Mouse (Mus musculus) neural tube, embryonic 14.5 days (tissue): Measurements from ENCODE around the gene Palm2. TPM values are rescaled to one million over a fixed set of nuclear protein-coding genes. Genes with fewer than 3 reads are reported as not detected.

Experiments used
- ATAC-seq: fragments of 200-750 bp; cut with Nextera tagmentation; 2 replicates; pipeline ENCODE4 v1.8.0; 2017; ENCODE audit warnings: low read depth, mild to moderate bottlenecking, moderate TSS enrichment, moderate library complexity
- H3K27ac ChIP-seq: fragments of 300-500 bp; sonication (generic); 2 replicates; pipeline ENCODE4 v1.5.1; 2014; ENCODE audit warnings: low read depth, mild to moderate bottlenecking, control low read depth, low read length, moderate library complexity, mixed read lengths
- H3K27me3 ChIP-seq: fragments of 300-500 bp; sonication (generic); 2 replicates; pipeline ENCODE4 v1.6.1; 2014; ENCODE audit warnings: low read length; ENCODE audit not compliant: control insufficient read depth, insufficient read depth
- H3K36me3 ChIP-seq: fragments of 300-500 bp; sonication (generic); 2 replicates; pipeline ENCODE4 v1.6.1; 2014; ENCODE audit warnings: low read length, mixed read lengths; ENCODE audit not compliant: control insufficient read depth, insufficient read depth
- H3K4me1 ChIP-seq: fragments of 300-500 bp; sonication (generic); 2 replicates; pipeline ENCODE4 v1.6.1; 2014; ENCODE audit warnings: low read length; ENCODE audit not compliant: control insufficient read depth, insufficient read depth
- H3K4me2 ChIP-seq: fragments of 300-500 bp; sonication (generic); 2 replicates; pipeline ENCODE4 v1.6.1; 2014; ENCODE audit warnings: mild to moderate bottlenecking, low read depth, low read length, control low read depth
- H3K4me3 ChIP-seq: fragments of 300-500 bp; sonication (generic); 2 replicates; pipeline ENCODE4 v1.5.1; 2014; ENCODE audit warnings: low read depth, low read length, control low read depth, mixed read lengths
- H3K9ac ChIP-seq: fragments of 300-500 bp; sonication (generic); replicated peaks from 2 replicates; pipeline ENCODE4 v1.6.1; 2014; ENCODE audit warnings: low read depth, mild to moderate bottlenecking, control low read depth, low read length, mixed read lengths
- H3K9me3 ChIP-seq: fragments of 300-500 bp; sonication (generic); 2 replicates; pipeline ENCODE4 v1.6.1; 2016; ENCODE audit warnings: low read length; ENCODE audit not compliant: control insufficient read depth
- WGBS: fragments of 180-500 bp; shearing (Covaris S2); extraction: QIAGEN DNeasy Blood & Tissue Kit; methylation state at CpG from one replicate; pipeline ENCODE4 v1.1.7; 2014; 5-methylcytosine and 5-hydroxymethylcytosine counted together
- polyA plus RNA-seq: library from polyadenylated mRNA; unstranded; fragments of >200 nt; fragmentation: Nextera tagmentation; extraction: Ambion mirVana; gene quantifications from 2 replicates; pipeline ENCODE4 v1.2.1, GENCODE M21; 2014

Gene Palm2
- polyA plus RNA-seq, 1 experiment from 2014 or later: 18.3 TPM

GRCm38 (mm10) chr4:57588356-57588755 lies 154.3 kb downstream of the Palm2 start:
- no peaks in the 10 kb centered on the region for H3K9me3 ChIP-seq
- no peaks in the 10 kb centered on the region for H3K27me3 ChIP-seq
- no peak overlapping the region for H3K4me2 ChIP-seq
- H3K27ac ChIP-seq: no peak overlapping the region
- whole genome bisulfite sequencing: 92% methylated on average over 1 of the region's 1 CpGs
- no peaks in the 10 kb centered on the region for H3K36me3 ChIP-seq
- no peak overlapping the region for H3K4me3 ChIP-seq
- no peaks in the 10 kb centered on the region for H3K4me1 ChIP-seq
- no peak overlapping the region for H3K9ac ChIP-seq
- no peak for ATAC-seq

- 75% methylated on average over 4 of the region's 4 CpGs for WGBS
- H3K9me3 ChIP-seq: no peaks in the 10 kb centered on the region
- no peak for ATAC-seq
- H3K9ac ChIP-seq: no peak overlapping the region
- H3K4me2 ChIP-seq: no peak overlapping the region
- no peaks in the 10 kb centered on the region for H3K36me3 ChIP-seq
- no peaks in the 10 kb centered on the region for H3K4me1 ChIP-seq
- H3K27ac ChIP-seq: no peak overlapping the region
- no peak overlapping the region for H3K4me3 ChIP-seq
- no peaks in the 10 kb centered on the region for H3K27me3 ChIP-seq
Observed at GRCm38 (mm10) chr4:57592751-57593150, 158.7 kb downstream of the Palm2 start.

GRCm38 (mm10) chr4:57599946-57600345 lies 165.9 kb downstream of the Palm2 start:
- Histone ChIP-seq H3K36me3 (no peaks in the 10 kb centered on the region), H3K9me3 (no peaks in the 10 kb centered on the region), H3K4me2 (no peak overlapping the region), H3K9ac (no peak overlapping the region), H3K27ac (no peak overlapping the region), H3K4me3 (no peak overlapping the region), H3K4me1 (no peaks in the 10 kb centered on the region), H3K27me3 (no peaks in the 10 kb centered on the region)
- WGBS: 89% methylated on average over 6 of the region's 6 CpGs
- no peak for ATAC-seq

GRCm38 (mm10) chr4:57600685-57601457 lies 166.8 kb downstream of the Palm2 start:
- Histone ChIP-seq H3K36me3 (no peaks in the 10 kb centered on the region), H3K27ac (no peak overlapping the region), H3K9me3 (no peaks in the 10 kb centered on the region), H3K4me3 (no peak overlapping the region), H3K4me2 (no peak overlapping the region), H3K4me1 (no peaks in the 10 kb centered on the region), H3K27me3 (no peaks in the 10 kb centered on the region), H3K9ac (no peak overlapping the region)
- no peak for ATAC-seq
- WGBS: 91% methylated on average over 11 of the region's 11 CpGs

GRCm38 (mm10) chr4:57601458-57601835 lies 167.4 kb downstream of the Palm2 start:
- ATAC-seq: no peak
- Histone ChIP-seq H3K9ac (no peak overlapping the region), H3K4me2 (no peak overlapping the region), H3K9me3 (no peaks in the 10 kb centered on the region), H3K4me3 (no peak overlapping the region), H3K36me3 (no peaks in the 10 kb centered on the region), H3K27ac (no peak overlapping the region), H3K27me3 (no peaks in the 10 kb centered on the region), H3K4me1 (no peaks in the 10 kb centered on the region)
- 80% methylated on average over 9 of the region's 9 CpGs for WGBS

GRCm38 (mm10) chr4:57601903-57602617 lies 168.0 kb downstream of the Palm2 start:
- no peak overlapping the region for H3K4me2 ChIP-seq
- no peaks in the 10 kb centered on the region for H3K9me3 ChIP-seq
- no peaks in the 10 kb centered on the region for H3K4me1 ChIP-seq
- no peak overlapping the region for H3K27ac ChIP-seq
- ATAC-seq: no peak
- H3K9ac ChIP-seq: no peak overlapping the region
- no peak overlapping the region for H3K4me3 ChIP-seq
- H3K27me3 ChIP-seq: no peaks in the 10 kb centered on the region
- no peaks in the 10 kb centered on the region for H3K36me3 ChIP-seq
- WGBS: 79% methylated on average over 10 of the region's 10 CpGs

GRCm38 (mm10) chr4:57606258-57606657 lies 172.2 kb downstream of the Palm2 start:
- H3K36me3 ChIP-seq: no peaks in the 10 kb centered on the region
- 89% methylated on average over 3 of the region's 3 CpGs for WGBS
- no peaks in the 10 kb centered on the region for H3K9me3 ChIP-seq
- H3K9ac ChIP-seq: no peak overlapping the region
- H3K4me3 ChIP-seq: no peak overlapping the region
- H3K4me2 ChIP-seq: no peak overlapping the region
- no peaks in the 10 kb centered on the region for H3K4me1 ChIP-seq
- no peak for ATAC-seq
- H3K27ac ChIP-seq: no peak overlapping the region
- H3K27me3 ChIP-seq: no peaks in the 10 kb centered on the region

GRCm38 (mm10) chr4:57607247-57607942 lies 173.3 kb downstream of the Palm2 start:
- Histone ChIP-seq H3K27ac (no peak overlapping the region), H3K36me3 (no peaks in the 10 kb centered on the region), H3K4me3 (no peak overlapping the region), H3K9ac (no peak overlapping the region), H3K4me2 (no peak overlapping the region; the same call in 1 of the 2 replicates), H3K27me3 (no peaks in the 10 kb centered on the region), H3K9me3 (no peaks in the 10 kb centered on the region), H3K4me1 (no peaks in the 10 kb centered on the region)
- ATAC-seq: peak; percentile 81
- WGBS: 39% methylated on average over 22 of the region's 22 CpGs
